Mouse (Mus musculus) lung, embryonic 14.5 days (tissue): ENCODE data around the gene Fndc10. TPM values are rescaled to one million over a fixed set of nuclear protein-coding genes. Genes with fewer than 3 reads are reported as not detected.
"Not testable (repeated sequence)": the region's sequence is repeated elsewhere in the genome, so short reads cannot be mapped to it uniquely, and the experiment has no call there.

ENCODE experiments used
- ATAC-seq: fragments of 200-750 bp; cut with Nextera tagmentation; 2 replicates; pipeline ENCODE4 v1.8.0; 2017; ENCODE audit warnings: mild to moderate bottlenecking, moderate TSS enrichment, moderate library complexity; ENCODE audit not compliant: insufficient read depth
- DNase-seq: peaks from one replicate; pipeline ENCODE4 v3.0.0-alpha.2; 2015
- H3K27ac ChIP-seq: fragments of 300-500 bp; sonication (generic); 2 replicates; pipeline ENCODE4 v1.5.1; 2014; ENCODE audit warnings: low read depth, mild to moderate bottlenecking, moderate library complexity
- H3K27me3 ChIP-seq: fragments of 300-500 bp; sonication (generic); 2 replicates; pipeline ENCODE4 v1.6.1; 2014; ENCODE audit warnings: low read length, control low read depth; ENCODE audit not compliant: insufficient read depth
- H3K36me3 ChIP-seq: fragments of 300-500 bp; sonication (generic); 2 replicates; pipeline ENCODE4 v1.6.1; 2014; ENCODE audit warnings: control low read depth; ENCODE audit not compliant: insufficient read depth
- H3K4me1 ChIP-seq: fragments of 300-500 bp; sonication (generic); 2 replicates; pipeline ENCODE4 v1.6.1; 2014; ENCODE audit warnings: antibody characterized with exemption, control low read depth; ENCODE audit not compliant: insufficient read depth
- H3K4me2 ChIP-seq: fragments of 300-500 bp; sonication (generic); 2 replicates; pipeline ENCODE4 v1.6.1; 2014; ENCODE audit warnings: mild to moderate bottlenecking
- H3K4me3 ChIP-seq: fragments of 300-500 bp; sonication (generic); 2 replicates; pipeline ENCODE4 v1.5.1; 2014; ENCODE audit warnings: low read depth, low read length
- H3K9ac ChIP-seq: fragments of 300-500 bp; sonication (generic); 2 replicates; pipeline ENCODE4 v1.6.1; 2014
- H3K9me3 ChIP-seq: fragments of 300-500 bp; sonication (generic); 2 replicates; pipeline ENCODE4 v1.6.1; 2016; ENCODE audit warnings: low read depth, low read length, control low read depth
- CTCF ChIP-seq: IDR thresholded peaks from 2 replicates; pipeline ENCODE4 v1.5.1; 2016; ENCODE audit warnings: antibody characterized with exemption, low read depth
- WGBS: fragments of 180-500 bp; shearing (Covaris S2); extraction: QIAGEN DNeasy Blood & Tissue Kit; methylation state at CpG from one replicate; pipeline ENCODE4 v1.1.7; 2014; 5-methylcytosine and 5-hydroxymethylcytosine counted together
- polyA plus RNA-seq: library from polyadenylated mRNA; unstranded; fragments of >200 nt; fragmentation: Nextera tagmentation; extraction: Ambion mirVana; gene quantifications from 2 replicates; pipeline ENCODE4 v1.2.1, GENCODE M21; 2014

The Fndc10 gene
- polyA plus RNA-seq, 1 experiment from 2014 or later: 2.5 TPM

DNA sequence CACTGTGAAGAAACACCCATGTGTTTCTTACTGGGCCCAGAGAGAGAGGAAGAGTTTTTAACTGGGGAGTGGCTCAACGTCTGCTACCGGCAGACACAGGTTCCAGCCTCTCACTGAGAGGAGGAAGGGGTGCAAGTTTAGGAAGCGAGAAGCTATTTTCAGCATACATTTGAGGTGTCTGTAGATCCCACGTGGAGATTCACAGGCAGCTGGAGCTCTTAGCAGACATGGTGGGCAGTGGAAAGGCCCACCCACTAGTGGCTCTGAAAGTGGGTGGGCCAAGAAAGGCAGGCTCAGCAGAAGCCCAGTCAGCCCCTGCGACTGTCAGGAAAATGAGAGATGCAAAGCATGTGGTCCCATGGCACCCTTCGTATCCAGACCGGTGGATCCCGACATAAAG lies 44.1 kb downstream of the Fndc10 start:
- DNase-seq (no peak), ATAC-seq (no peak)
- Histone ChIP-seq H3K4me3 (no peak overlapping the region), H3K4me1 (no peaks in the 10 kb centered on the region), H3K4me2 (no peak overlapping the region), H3K36me3 (peaks cover 42% of the 10 kb centered on the region), H3K9me3 (no peaks in the 10 kb centered on the region), H3K9ac (no peak overlapping the region), H3K27ac (no peak overlapping the region), H3K27me3 (no peaks in the 10 kb centered on the region)
- TF ChIP-seq CTCF: no peak
- WGBS: 47% methylated on average over 8 of the region's 8 CpGs

DNA sequence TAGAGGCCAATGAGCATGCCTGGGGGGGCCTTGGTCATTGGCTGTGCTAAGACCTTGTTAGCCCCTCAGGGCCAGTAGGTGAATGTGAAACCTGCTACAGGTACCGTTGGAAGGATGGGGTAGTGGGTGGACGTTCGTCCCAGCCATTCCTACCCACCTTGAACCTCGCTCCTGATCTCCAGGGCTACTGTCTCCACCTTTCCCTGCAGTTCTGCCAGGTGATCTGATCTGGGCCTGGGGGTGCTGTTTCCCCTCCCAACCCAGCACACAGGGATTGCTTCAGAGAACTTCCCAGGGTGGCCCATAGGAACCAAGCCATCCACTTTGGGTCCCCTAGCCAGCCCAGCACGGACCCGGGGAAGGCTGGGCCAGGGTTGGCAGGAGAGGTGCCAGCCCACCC lies 45.0 kb downstream of the Fndc10 start:
- H3K27ac ChIP-seq: no peak overlapping the region
- H3K4me2 ChIP-seq: no peak overlapping the region
- no peaks in the 10 kb centered on the region for H3K9me3 ChIP-seq
- no peaks in the 10 kb centered on the region for H3K4me1 ChIP-seq
- no peak overlapping the region for H3K4me3 ChIP-seq
- no peaks in the 10 kb centered on the region for H3K27me3 ChIP-seq
- H3K9ac ChIP-seq: no peak overlapping the region
- TF ChIP-seq CTCF: no peak
- ATAC-seq (no peak), DNase-seq (no peak)
- 79% methylated on average over 6 of the region's 6 CpGs for WGBS
- H3K36me3 ChIP-seq: peaks cover 49% of the 10 kb centered on the region

DNA sequence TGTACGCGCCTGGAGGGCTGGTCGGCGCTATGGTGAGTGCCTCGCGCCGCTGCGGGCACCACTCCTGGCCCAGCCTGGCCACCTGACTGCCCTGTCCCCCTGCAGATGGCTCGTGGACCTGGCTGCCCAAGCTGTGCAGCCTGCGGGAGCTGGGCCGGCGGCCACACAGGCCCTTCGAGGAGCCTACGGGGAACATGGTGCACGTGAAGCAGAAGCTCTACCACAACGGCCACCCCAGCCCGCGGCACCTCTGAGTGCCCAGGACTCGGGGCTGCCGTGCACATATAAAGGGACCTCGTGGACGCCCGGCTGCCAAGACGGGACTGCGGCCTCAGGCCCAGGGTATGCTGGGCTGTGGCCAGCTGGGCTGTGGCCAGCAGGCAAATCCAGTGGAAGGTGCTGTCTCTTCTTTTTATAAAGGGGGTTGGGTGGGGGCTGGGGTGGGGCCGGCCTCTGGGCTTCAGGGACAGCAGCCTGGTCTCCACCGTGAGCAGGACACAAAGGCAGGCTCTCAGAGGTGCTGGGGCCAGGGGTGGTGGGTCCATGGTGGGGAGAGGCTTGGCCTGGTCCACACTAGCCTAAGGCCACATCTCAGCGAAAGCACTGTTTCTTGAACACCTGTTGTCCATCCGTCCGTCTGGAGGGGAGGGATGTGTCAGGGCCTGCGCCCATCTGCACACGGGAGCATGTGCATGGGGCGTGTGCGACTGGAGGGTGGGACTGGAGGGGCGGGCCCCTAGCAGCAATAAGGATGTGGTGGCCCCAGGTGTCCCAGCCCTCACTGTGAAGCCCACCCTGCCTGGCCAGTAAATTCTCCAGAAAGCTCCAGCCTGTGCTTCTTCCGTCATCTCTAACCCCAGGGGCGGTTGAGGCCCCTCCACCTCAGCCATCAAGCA lies 45.8 kb downstream of the Fndc10 start:
- ATAC-seq (no peak), DNase-seq (no peak)
- Histone ChIP-seq H3K9ac (no peak overlapping the region), H3K4me1 (no peaks in the 10 kb centered on the region), H3K4me3 (no peak overlapping the region), H3K9me3 (no peaks in the 10 kb centered on the region), H3K36me3 (peaks cover 58% of the 10 kb centered on the region), H3K27ac (no peak overlapping the region), H3K4me2 (no peak overlapping the region), H3K27me3 (no peaks in the 10 kb centered on the region)
- WGBS: 76% methylated on average over 37 of the region's 37 CpGs
- TF ChIP-seq CTCF: no peak

DNA sequence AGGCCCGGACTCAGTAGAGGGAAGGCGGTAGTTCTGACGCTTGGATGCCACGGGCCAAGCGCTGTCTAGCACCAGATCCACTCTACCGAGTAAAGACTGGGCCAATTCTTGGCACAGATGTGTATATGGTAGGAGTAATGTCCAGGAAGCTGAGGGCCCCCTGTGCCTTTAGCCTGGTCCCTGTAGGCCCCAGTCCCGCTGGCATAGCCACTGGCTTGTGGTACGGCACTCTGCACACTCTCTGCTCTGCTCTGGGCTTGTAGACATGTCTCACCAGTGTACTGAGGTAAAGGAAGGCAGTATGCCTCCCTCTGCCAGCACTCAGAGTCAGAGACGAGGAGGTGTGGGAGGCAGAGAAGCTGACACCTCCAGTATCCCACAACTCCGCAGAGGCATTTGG lies 46.5 kb downstream of the Fndc10 start:
- H3K4me1 ChIP-seq, H3K9me3 ChIP-seq, H3K4me3 ChIP-seq, H3K27me3 ChIP-seq, H3K9ac ChIP-seq, H3K4me2 ChIP-seq, H3K27ac ChIP-seq, DNase-seq, ATAC-seq: not testable (repeated sequence)
- H3K36me3 ChIP-seq: peaks cover 65% of the 10 kb centered on the region
- WGBS: 85% methylated on average over 10 of the region's 10 CpGs

DNA sequence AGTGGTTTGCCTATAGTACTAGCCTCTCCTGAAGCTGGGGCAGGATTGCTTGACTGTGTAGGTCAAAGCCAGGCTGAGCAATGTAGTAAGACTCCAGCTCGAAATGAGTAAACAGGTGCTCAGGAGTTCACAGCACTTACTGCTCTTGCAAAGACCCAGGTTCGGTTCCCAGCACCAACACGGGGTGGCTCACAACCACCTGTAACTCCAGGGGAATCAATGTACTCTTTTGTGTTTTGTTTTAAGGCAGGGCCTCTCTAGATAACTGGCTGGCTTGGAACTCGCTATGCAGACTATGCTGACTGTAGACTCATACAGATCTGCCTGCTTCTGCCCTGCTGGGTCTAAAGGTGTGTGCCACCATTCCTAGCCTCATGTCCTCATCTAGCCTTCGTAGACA lies 48.5 kb downstream of the Fndc10 start:
- ATAC-seq (no peak), DNase-seq (no peak)
- Histone ChIP-seq H3K27ac (no peak overlapping the region), H3K4me1 (no peaks in the 10 kb centered on the region), H3K27me3 (no peaks in the 10 kb centered on the region), H3K9me3 (no peaks in the 10 kb centered on the region), H3K36me3 (peaks cover 85% of the 10 kb centered on the region), H3K4me3 (no peak overlapping the region), H3K4me2 (no peak overlapping the region), H3K9ac (no peak overlapping the region)
- TF ChIP-seq CTCF: no peak
- WGBS: 87% methylated on average over 5 of the region's 5 CpGs

DNA sequence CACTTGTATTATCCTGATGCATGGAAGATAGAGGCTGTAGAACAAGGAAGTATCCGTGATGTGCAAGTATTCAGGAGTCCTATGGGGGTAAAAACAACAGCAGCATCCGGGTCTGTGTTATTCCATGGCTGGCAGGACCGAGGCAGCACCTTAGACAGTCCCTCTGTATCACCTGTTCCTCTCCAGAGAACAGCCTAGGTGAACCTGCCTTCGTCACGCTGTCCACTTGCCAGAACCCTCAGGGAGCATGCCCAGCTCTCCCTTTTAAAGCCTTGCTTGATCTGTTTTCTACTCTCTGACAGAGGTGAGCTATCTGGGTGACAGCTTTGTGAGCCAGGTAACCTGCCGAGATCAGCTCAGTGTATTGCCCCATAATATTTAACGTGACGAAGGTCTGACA lies 50.3 kb downstream of the Fndc10 start:
- no peak for TF ChIP-seq CTCF
- Histone ChIP-seq H3K27me3 (no peaks in the 10 kb centered on the region), H3K4me2 (no peak overlapping the region), H3K4me3 (no peak overlapping the region), H3K36me3 (peaks cover 96% of the 10 kb centered on the region), H3K9ac (no peak overlapping the region), H3K9me3 (no peaks in the 10 kb centered on the region), H3K4me1 (no peaks in the 10 kb centered on the region), H3K27ac (no peak overlapping the region)
- 92% methylated on average over 8 of the region's 8 CpGs for WGBS
- DNase-seq (no peak), ATAC-seq (no peak)

DNA sequence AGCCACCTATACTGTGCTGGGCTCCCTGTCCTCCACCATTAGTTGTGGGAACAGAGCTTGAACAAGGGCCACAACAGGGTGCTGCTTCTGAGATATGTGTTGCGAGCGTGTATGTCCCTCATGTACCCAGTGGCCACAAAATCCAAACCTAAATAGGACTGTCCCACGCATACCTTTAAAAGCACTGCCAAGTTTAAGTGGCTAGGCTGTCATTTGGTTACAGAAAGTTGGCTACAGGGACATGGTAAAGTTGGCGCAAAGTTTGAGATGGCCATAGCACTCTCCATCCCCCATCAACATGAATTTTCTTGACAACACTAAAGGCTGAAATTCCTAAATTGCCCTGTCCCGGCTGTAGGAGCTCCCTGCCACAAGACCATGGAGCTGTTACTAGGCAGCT lies 51.0 kb downstream of the Fndc10 start:
- 92% methylated on average over 5 of the region's 5 CpGs for WGBS
- ATAC-seq: no peak

More for the DNA sequence above, 51.0 kb downstream of the Fndc10 start:
- H3K36me3 ChIP-seq: peaks cover 96% of the 10 kb centered on the region
- no peak overlapping the region for H3K4me3 ChIP-seq
- no peak overlapping the region for H3K4me2 ChIP-seq
- H3K27ac ChIP-seq: no peak overlapping the region
- TF ChIP-seq CTCF: no peak
- no peak overlapping the region for H3K9ac ChIP-seq
- no peak for DNase-seq
- no peaks in the 10 kb centered on the region for H3K4me1 ChIP-seq
- H3K27me3 ChIP-seq: no peaks in the 10 kb centered on the region
- H3K9me3 ChIP-seq: no peaks in the 10 kb centered on the region

Other genes with a start within 250 kb of the Fndc10 start
- gene Tmem52, start 225.2 kb upstream of the Fndc10 start, polyA plus RNA-seq: not detected in 2 replicates
- 570 and 585 TPM in 2 replicates for gene Gnb1, start 203.0 kb upstream of the Fndc10 start, polyA plus RNA-seq
- 85.0 and 90.5 TPM in 2 replicates for gene Nadk, start 132.0 kb upstream of the Fndc10 start, polyA plus RNA-seq
- 9.5 and 9.7 TPM in 2 replicates for gene Slc35e2, start 92.9 kb upstream of the Fndc10 start, polyA plus RNA-seq
- 56.3 and 58.7 TPM in 2 replicates for gene Cdk11b, start 69.5 kb upstream of the Fndc10 start, polyA plus RNA-seq
- not detected in 2 replicates for gene Gm10563, start 48.9 kb upstream of the Fndc10 start, polyA plus RNA-seq
- gene Mmp23, start 41.0 kb upstream of the Fndc10 start, polyA plus RNA-seq: 34.8 and 38.7 TPM in 2 replicates
- gene Mib2, start 25.1 kb upstream of the Fndc10 start, polyA plus RNA-seq: 22.4 and 24.8 TPM in 2 replicates
- 153 and 156 TPM in 2 replicates for gene Ssu72, start 10.5 kb downstream of the Fndc10 start, polyA plus RNA-seq
- gene Tmem240, start 40.5 kb downstream of the Fndc10 start, polyA plus RNA-seq: 0.41 and 0.86 TPM in 2 replicates
- gene Atad3a, start 66.8 kb downstream of the Fndc10 start, polyA plus RNA-seq: 96.6 and 102 TPM in 2 replicates
- gene Vwa1, start 80.4 kb downstream of the Fndc10 start, polyA plus RNA-seq: 8.7 and 8.9 TPM in 2 replicates
- gene Tmem88b, start 91.5 kb downstream of the Fndc10 start, polyA plus RNA-seq: 0.12 and 0.15 TPM in 2 replicates
- gene Ankrd65, start 96.1 kb downstream of the Fndc10 start, polyA plus RNA-seq: not detected in 2 replicates
- gene Mrpl20, start 108.5 kb downstream of the Fndc10 start, polyA plus RNA-seq: 226 and 231 TPM in 2 replicates
- 172 and 174 TPM in 2 replicates for gene Ccnl2, start 118.1 kb downstream of the Fndc10 start, polyA plus RNA-seq
- gene Aurkaip1, start 136.9 kb downstream of the Fndc10 start, polyA plus RNA-seq: 124 and 136 TPM in 2 replicates
- gene Mxra8, start 145.3 kb downstream of the Fndc10 start, polyA plus RNA-seq: 148 and 155 TPM in 2 replicates
- 11.3 and 17.8 TPM in 2 replicates for gene Dvl1, start 153.1 kb downstream of the Fndc10 start, polyA plus RNA-seq
- 0.16 and 0.22 TPM in 2 replicates for gene Tas1r3, start 169.0 kb downstream of the Fndc10 start, polyA plus RNA-seq
- 17.1 and 18.4 TPM in 2 replicates for gene Cptp, start 175.1 kb downstream of the Fndc10 start, polyA plus RNA-seq
- gene Ints11, start 175.2 kb downstream of the Fndc10 start, polyA plus RNA-seq: 83.6 and 84.7 TPM in 2 replicates
- gene Pusl1, start 197.4 kb downstream of the Fndc10 start, polyA plus RNA-seq: 43.6 and 50.9 TPM in 2 replicates
- 17.9 and 20.5 TPM in 2 replicates for gene Acap3, start 197.5 kb downstream of the Fndc10 start, polyA plus RNA-seq
- 124 and 127 TPM in 2 replicates for gene Ube2j2, start 249.5 kb downstream of the Fndc10 start, polyA plus RNA-seq